Mouse (Mus musculus) CD4-positive, CD25-positive, alpha-beta regulatory T cell, adult 4 months (primary cell): ENCODE data around the gene Cox6a2. TPM values are rescaled to one million over a fixed set of nuclear protein-coding genes. Genes with fewer than 3 reads are reported as not detected.

ENCODE experiments used
- ATAC-seq: one replicate; pipeline ENCODE4 v1.8.0; 2017
- polyA plus RNA-seq, 2 experiments: library from polyadenylated mRNA; unstranded; fragments of 100-300 nt; shearing (Covaris generic); gene quantifications; one replicate each; pipeline ENCODE4 v1.2.1; 2017

The Cox6a2 gene
- polyA plus RNA-seq, 2 experiments from 2014 or later: 0.82 TPM; not detected in 1

DNA sequence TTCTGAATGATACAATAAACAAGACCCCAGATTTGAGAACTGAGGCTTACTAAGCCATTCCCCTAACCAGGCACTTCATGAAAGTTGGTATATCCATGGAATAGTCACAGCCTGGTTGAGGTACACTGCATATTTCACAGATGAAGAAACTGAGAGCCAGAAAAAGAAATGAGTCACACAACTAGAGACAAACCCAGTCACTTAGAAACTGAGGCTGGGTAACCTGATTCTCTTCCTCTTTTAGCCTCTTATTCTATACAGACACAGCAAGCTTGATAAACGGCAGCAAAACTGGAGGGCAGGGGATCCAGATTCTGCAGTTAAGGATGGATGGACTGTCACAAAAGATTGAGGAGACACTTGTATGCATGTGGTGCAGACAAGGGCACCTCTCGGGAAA, 28.6 kb upstream of the Cox6a2 start:
- ATAC-seq: no peak

DNA sequence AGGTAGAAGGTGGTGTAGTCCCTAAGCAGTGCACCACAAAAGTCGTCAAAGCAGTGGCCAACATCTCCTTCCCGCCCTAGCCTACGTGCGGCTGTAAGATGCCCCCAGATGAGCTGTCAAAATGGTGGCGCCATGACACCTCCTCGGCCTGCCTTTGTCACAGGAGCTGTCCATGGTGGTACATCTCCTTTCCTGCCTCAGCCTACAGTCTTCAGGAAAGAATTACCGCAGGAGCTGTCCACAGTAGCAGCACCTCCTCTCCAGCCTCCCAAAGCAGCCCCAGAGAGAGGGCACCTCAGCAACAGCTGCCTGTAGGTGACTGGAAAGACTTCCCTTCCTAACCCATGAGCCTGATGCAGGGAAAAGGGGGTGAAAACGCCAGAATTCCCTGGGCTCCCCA, 25.6 kb upstream of the Cox6a2 start:
- ATAC-seq: no peak

DNA sequence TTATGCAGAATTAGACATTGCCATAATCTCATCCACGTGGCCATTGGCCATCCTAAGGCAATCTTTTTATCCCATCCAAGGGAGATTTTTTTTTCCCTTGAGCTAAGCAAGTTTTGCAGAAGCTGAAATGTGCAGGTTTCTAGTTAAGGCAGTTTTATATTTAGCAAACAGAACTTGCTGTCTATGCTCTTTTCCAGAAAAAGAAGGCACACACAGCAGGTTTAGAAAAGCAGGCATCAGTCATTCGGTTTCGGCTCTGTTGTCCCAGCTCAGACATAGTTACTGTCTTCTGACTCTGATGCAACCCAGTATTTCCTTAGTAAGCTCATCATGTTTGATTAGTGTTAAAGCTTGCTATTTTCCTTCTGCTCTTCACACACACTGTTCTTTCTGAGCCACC, 14.7 kb upstream of the Cox6a2 start:
- ATAC-seq: no peak

DNA sequence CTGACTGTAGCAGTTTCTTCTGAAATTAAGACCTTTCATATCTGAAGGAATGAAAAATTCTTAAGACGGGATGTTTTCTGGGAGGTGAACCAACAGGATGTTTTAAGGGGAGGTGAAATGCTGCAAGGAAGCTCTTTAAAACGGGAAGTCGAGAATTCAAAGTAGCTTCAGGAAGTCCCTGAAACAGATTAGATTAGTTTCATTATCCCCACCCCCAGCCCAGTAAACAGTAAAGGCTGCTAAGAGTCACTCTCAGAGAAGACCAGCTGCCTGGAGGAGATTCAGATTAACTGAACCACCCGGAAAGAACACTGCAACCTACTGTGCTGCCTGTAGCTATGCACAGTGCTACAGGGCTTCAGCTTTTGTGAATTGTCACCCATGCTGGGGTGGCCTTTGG, 13.8 kb upstream of the Cox6a2 start:
- ATAC-seq: no peak

DNA sequence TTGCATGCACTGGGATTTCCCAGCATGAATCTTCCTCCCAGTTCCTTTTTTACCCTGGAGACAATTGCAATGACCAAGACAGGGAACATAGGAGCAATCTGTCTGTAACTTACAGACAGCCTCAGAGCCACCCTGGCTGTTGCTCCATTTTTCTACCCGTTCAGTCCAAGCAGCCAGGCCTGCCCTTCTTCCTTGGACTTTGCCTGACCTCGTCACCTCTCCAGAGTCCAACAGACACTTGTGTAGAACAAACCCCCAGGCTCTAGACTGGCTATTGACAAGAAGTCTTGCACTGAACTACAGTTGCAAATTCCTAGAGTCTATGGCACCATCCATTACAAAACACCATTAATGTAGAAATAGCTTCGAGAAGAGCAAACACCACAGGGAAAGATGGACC, 3.6 kb upstream of the Cox6a2 start:
- no peak for ATAC-seq

DNA sequence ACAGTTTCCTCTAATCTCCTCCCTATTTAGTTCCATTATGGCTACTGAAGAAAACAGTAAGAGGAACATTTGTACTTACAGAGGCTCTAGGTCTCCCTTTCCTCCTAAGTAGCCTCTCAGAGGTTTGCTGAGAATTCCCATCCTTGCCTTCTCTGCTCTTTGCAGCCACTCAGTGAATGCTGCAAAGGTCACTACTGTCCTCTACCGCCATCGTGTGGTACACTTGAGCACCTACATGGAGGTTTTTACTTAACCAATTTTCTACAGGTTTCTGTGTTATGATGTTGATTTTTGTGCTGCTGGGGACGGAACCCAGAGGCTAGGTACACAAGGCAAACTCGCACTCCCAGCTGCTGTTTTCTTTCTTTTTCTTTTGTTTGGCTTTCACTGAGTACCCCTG, 2.0 kb upstream of the Cox6a2 start:
- ATAC-seq: peak; percentile 71

DNA sequence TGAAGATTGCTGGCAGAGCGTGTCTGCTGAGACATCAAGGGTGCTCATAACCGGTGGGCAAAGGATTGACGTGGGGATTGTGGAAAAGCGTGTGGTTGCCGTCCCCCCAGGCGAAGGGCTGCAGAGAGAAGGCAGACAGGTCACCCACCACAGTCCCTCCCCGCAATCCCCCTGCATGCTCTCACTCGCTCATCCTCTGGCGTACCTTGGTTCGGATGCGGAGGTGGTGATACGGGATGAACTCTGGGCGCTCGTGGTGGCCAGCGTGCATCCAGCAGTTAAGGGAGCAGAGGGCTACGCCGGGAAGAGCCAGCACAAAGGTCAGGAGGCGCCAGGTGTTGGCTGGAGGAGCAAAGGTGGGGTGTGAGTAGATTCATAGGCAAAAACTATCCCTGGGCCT, 492 bp downstream of the Cox6a2 start:
- ATAC-seq: no peak

DNA sequence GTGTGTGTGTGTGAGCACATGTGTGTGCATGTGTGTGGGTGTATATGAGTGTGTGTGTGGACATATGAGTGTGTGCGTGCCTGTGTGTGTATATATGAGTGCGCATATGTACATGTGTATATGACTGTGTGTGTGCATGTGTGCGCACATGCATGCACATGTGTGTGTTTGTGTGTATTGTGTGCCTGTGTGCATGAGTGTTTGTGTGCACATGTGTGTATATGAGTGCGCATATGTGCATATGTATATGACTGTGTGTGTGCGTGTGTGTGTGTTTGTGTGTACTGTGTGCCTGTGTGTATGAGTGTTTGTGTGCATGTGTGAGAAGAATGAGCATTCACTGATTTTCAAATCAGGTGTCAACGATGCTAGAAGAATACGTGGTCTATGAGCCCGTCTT, 2.0 kb downstream of the Cox6a2 start:
- no peak for ATAC-seq

DNA sequence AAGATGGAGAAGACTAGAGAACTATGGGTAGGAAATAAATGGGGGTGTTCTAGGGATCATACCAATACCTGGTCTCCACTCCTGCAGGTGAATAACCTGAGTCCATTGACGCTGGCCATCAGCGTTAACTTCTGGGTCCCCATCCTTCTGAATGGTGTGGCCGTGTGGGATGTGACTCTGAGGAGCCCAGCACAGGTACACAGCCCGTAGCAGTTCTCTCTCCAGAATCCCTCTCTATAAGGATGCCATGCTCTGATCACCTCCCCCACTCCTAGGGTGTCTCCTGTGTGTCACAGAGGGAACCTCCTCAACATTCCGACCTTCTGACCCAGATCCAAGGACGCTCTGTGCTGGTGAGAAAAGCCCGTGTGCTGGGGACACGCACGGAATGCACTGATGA, 3.1 kb downstream of the Cox6a2 start:
- no peak for ATAC-seq

DNA sequence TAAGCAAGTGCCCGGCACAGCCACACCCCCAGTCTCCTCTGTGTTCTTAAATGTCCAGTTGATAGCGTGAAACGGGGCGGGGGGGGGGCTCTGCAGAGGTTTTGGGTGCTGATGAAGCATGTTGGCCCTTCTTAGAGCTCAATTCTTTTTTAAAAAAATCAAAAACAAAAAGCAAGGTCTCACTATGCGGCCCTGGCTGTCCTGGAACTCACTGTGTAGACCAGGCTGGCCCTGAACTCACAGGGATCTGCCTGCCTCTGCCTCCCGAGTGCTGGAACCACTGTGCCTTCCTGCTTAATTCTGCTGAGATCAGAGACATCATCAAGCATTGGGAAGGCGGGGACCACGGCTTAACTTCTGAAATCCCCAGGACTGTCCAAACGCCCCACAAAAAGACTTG, 4.6 kb downstream of the Cox6a2 start:
- no peak for ATAC-seq

DNA sequence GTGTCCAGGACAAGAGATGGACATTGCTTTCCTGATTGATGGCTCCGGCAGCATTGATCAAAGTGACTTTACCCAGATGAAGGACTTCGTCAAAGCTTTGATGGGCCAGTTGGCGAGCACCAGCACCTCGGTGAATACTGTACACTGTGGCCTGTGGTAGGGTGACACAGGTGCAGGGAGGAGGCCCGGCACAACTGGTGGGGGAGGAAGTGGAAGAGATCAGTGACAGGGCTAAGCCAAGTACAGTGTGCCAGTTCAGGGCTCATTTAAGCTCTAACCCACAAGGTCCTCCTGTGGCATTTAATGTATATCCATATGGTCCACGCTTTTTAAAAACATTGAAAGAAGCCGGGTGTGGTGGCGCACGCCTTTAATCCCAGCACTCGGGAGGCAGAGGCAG, 24.5 kb downstream of the Cox6a2 start:
- ATAC-seq: no peak

DNA sequence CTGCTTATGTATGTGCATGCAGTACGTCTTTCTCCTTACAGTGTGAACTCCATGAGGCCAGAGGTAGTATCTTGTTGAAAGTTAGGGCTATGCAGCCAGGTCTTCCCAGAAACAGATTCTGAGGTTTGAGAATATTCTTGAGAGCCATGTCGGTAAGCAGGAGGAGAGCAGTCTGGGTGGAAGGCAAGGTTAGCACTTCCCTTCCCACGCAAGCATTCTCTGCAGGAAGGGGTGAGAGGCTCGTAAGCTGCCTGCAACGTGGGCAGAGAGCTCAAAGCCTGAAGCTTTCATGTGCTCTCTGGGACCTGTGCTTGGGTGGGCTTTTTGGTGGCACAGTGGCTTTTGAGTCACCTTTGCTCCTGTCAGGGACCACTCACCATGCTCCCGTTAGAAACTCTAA, 25.6 kb downstream of the Cox6a2 start:
- no peak for ATAC-seq

DNA sequence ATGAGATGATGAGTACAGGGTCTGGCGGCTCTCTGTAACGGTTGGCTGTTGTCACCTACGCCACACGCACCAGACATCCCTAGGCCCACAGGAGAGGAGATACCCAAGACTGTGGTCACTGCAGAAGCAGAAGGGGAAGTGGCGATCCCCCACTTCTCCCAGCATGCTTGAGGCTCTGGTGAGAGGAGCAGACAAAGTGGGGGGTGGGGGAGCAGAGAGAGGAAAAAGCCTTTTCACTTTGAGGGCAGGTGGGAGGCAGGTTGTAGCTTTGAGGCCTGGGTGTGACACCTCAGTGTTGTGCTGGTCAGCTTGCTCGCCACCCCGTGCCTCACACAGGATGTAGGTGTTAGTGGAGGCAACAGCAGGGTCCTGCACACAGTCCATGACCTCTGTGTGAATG, 26.1 kb downstream of the Cox6a2 start:
- ATAC-seq: no peak

DNA sequence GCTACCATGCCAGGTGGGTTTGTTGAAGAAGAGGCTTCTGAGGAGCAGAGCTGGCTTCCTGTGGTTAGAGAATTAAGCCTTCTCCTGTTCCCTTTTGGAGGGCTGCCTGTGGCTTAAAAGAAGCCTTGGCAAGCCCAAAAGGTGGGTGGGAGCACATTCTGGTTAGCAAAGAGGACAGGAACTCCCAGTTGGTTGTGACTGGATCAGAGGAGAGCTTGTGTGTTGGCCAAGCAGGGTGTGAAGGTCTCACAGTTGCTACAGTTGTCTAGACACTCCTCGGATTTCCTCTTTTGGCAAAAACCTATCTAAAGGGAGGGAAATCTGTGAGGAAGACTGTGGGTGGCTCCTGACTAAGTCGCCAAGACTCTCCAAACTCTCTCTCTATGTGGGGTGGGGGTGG, 27.8 kb downstream of the Cox6a2 start:
- no peak for ATAC-seq

DNA sequence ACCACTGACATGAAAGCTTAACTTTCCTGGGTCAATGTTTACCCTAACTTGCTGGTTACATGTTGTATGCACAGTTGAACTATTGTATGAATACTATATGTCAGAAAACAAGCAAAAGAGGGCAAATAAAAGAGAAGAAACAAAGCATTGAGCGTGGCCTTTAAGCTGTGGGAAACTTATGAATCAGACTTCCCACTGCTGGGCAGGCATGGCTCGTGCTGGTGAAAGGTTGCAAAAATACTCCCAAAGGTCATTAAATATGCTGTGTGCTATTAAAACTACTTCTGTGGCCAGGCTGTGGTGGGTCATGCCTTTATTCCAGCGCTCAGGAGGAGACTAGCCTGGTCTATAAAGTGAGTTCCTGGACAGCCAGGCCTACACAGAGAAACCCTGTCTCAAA, 36.2 kb downstream of the Cox6a2 start:
- no peak for ATAC-seq

DNA sequence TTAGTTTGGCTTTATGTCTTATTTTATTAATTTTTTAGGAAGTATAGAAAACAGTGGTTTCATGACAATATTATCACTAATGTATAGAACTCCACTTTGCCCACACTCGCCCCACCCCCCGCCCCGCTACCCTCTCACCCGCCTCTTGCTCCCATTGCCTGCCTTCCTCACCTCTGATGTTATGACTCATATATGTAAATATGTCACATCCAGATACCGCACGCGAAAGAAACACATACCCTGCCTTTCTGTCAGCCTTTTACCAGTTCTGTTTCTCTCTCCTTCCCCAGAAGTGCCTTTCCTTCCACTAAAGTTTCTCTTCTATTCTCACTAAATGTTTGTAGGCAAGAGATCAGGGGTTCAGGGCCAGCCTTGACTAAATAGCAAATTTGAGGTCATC, 39.8 kb downstream of the Cox6a2 start:
- peak; percentile 77 for ATAC-seq

DNA sequence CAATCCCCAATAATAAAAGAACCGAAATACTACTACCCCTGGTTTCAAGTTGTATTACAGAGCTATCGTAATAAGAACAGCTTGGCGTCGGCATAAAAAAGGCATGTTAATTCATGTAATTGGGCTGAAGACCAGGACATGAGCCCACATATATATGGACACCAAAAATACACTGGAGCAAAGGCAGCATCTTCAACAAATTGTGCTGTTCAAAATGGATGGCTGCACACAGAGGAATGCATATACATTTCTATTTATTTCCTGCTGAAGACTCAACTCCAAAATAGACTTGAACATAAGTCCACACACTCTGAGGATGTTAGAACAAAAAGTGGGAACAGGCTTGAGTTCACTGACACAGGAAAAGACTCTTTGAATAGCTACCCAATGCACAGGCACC, 42.2 kb downstream of the Cox6a2 start:
- no peak for ATAC-seq

DNA sequence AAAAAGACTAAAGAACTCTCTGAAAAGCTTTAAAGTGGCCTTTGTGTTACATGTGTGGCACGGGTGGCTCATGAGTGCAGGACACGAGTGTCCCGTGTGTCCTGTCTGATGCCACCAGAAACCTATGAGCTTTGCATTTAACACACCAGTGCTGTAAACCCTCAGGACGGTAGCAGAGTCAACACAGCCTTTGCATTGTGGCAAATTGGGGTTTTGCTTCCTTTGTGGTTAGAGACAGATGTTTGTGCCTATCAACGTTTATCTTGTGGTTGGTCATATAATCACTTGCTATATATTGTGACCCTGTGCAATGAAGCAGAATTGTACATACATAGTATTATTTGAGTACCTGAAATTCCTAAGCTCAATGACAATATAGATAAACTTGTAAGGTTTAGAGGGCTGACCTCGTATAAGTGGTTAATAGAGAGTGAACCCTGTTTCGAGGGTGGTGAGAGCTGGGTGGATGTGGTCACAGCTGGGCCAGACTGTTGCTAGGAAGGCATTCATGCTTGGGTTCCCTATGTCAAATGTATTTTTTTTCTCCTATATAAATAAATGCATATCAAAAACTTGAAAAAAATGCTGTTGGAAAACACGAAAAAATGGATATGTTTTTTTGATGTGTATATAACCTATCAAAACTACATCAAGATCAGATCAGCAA, 47.4 kb downstream of the Cox6a2 start:
- ATAC-seq: peak; percentile 41

Other genes with a start within 250 kb of the Cox6a2 start
- 10 to 100 TPM; 59.4 to 88.7 TPM for gene Fus, start 238.9 kb downstream of the Cox6a2 start, polyA plus RNA-seq
- 100 to 1,000 TPM; 247 to 260 TPM for gene Pycard, start 212.5 kb downstream of the Cox6a2 start, polyA plus RNA-seq
- not detected for gene Trim72, start 202.4 kb downstream of the Cox6a2 start, polyA plus RNA-seq
- gene Itgam, start 143.7 kb downstream of the Cox6a2 start, polyA plus RNA-seq: under 1 TPM; 0.56 to 0.70 TPM
- gene Gm49368, start 143.7 kb downstream of the Cox6a2 start, polyA plus RNA-seq: not detected
- not detected for gene Itgax, start 76.8 kb downstream of the Cox6a2 start, polyA plus RNA-seq
- under 1 TPM in 1 of 2 experiments, not detected in 1; 0.15 TPM for gene Itgad, start 52.0 kb downstream of the Cox6a2 start, polyA plus RNA-seq
- 1 to 10 TPM; 3.9 to 4.1 TPM for gene Armc5, start 31.0 kb upstream of the Cox6a2 start, polyA plus RNA-seq
- 1 to 10 TPM; 4.8 to 5.0 TPM for gene 9130023H24Rik, start 31.6 kb upstream of the Cox6a2 start, polyA plus RNA-seq
- gene Tgfb1i1, start 40.4 kb upstream of the Cox6a2 start, polyA plus RNA-seq: 1 to 10 TPM; 1.2 to 1.8 TPM
- gene Slc5a2, start 59.3 kb upstream of the Cox6a2 start, polyA plus RNA-seq: under 1 TPM in 1 of 2 experiments, not detected in 1; 0.98 TPM
- gene BC017158, start 91.8 kb upstream of the Cox6a2 start, polyA plus RNA-seq: 10 to 100 TPM in 1 of 2 experiments, 1 to 10 TPM in 1; 7.2 to 10.5 TPM
- 100 to 1,000 TPM; 541 to 576 TPM for gene Rgs10, start 212.4 kb upstream of the Cox6a2 start, polyA plus RNA-seq